Mouse (Mus musculus) kidney, postnatal 4 days (tissue): ENCODE data around the gene Smndc1.

Experiments
- DNase-seq, 2 experiments: peaks; one replicate each; pipeline ENCODE4 v3.0.0; 2021; ENCODE audit warnings: mixed read lengths in 2 of 2

The Smndc1 gene

DNA sequence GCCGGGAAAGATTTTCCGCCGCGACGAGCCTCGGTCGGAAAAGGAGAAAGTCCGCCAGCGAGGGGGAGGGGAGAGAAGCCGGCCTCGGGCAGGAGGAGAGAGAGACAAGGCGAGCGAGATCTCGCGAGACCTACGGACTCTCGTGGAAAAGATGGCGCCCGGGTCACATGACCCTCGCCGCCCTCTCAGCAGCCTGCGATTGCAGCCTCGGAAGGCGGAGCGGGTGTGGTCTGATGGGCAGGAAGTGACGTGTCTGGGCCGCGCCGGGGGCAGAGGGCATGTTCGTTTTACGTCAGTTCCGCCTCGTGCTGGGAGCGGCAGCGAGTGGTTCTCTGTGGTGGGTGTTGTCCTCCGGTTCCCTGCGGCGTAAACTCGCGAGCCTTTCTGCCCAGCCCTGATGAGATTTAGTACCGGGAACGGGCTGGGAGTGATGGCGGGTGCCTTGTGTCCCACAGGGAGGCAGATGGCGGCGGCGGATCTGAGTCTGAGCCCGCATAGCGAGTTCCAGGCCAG, at the start of gene Smndc1:
Smndc1 (minus strand) TSS at position 84 of the 513 bp plus-strand sequence.
- peak; percentile 99 to 100 for DNase-seq

DNA sequence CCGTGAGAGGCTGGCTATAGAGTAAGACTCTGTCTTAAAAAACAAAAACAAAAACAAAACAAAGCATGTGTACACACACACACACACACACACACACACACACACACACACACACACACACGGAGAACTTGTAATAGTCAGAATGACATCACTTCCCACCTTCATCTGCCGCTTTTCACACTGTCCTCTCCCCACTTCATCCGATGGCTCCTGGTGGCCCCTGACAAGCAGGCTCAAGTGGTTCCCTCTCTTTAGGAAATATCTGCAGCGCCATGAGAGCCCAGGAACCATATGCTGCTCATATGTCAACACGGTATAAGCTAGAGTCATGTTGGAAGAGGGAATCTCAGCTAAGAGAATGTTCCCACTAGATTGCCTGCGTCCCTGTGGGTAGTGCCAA, 49.0 kb upstream of the Smndc1 start:
- no peak for DNase-seq

DNA sequence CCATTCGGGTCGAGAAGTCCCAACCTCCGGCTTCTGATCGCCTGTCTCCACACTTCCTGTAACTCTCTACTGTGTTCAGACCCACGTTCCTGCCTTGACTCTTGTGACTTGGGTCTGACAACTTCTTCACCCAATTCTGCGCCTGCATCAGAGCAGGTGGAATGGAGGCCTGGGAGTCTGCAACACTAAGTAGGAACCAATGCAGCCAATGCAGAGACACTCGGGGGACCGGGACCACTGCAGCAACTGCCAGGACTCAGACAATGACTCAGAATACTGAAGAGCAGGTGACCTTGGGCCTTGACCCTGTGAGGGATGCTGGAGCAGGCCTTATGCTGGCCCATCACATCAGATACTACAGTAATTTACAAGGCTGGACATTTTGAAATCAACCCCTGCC, 47.6 kb upstream of the Smndc1 start:
- no peak for DNase-seq

DNA sequence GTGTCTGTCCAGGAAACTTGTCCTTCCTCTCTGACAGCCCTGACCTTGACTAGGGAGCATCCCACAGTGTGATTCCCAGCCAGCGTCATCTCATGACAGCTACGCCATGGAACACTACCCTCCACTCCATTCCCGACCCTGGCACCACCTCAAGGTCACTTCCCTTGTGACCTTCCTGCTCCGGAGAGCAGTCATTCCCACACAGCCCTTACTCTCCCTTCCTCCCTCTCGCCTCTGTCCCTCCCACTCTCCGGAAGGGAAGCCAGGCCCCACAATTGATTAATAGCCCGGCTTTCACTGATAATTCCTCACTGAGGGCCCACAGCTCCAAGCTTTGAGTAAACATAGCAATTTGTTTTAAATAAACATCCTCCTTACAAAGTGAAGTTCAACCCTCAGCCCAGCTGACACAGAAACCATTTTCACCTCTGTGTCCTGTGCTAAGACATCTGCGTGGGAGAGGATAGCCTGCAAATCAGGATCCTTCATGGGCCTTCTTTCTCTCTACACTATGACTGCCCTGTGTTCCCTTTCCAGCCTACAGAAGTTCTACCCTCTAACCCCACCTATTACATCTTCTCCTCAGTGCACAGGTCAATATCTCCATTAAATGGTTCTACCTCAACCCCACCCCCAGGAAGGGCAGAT, 47.1 kb upstream of the Smndc1 start:
- peak; percentile 81 to 86 for DNase-seq

DNA sequence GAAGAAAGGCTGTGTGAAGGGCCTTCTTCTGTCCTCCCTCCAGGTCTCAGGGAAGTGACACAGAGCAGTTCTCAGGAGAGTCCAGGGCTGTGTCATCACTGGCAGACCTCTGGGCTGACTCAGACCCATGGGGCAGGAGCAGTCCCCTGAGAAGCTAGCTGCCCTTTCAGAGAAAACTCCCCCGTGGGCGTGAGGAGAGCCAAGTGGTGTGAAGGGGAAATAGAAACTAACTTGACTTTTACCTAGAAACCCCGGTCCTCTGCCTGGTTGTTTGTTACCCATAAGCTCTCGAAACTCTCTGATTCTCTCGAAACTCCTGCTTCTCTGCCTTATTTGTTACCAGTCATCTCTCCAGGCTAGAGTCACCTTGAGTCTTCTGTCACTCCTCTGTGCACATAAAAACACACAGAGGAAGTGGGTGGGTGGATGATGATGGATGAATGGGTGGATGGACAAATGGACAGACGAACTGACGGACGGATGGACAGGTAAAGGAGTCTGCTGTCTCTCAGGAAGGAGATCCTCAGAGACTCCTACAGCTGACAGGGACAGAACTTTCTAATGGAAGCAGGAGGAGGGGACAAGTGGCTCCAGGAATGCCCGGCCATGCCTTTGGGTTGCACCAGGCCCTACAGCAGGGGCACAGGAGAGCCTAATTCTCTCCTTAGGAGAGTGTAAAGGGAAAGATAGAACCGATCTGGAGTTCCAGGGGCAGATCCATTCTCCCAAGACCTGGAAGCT, 43.7 kb upstream of the Smndc1 start:
- no peak for DNase-seq

DNA sequence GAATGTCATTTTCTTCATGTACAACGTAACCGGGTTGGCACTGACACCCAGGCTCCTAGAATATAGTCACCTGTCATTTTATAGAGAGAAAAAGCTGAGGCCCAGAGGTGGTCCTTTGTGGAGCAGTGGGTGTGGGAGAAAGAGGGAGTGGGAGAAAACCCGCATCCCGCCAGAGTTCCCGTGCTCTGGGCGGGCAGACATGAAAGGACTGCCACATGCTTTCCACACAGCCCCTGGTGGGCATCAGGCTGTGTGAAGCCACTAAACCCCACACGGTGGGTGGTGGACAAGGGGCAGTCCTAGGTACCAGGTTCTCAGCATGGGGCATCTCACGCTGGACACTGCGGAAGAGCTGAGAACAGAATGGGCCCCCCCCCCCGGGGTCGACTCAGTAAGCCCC, 40.6 kb upstream of the Smndc1 start:
- DNase-seq, result no peak

DNA sequence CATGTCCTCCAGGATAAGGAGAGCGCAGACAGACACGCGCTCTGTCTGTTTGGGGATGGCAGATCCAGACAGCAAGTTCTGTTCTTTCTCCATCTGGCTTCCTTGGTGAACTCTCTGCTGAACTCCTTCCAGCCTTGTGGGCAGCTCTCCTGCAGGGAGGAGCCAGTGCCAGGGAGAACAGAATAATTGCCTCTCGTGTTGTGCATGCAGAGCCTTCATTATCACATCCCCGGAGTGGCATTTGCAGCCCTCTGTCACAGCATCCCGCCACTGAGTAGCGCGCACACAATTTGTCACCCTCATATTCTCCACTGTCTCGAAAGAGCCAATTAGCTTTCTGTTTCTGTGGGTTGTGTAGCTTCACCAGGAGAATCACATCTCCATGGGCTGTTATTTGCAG, 40.0 kb upstream of the Smndc1 start:
- no peak for DNase-seq

DNA sequence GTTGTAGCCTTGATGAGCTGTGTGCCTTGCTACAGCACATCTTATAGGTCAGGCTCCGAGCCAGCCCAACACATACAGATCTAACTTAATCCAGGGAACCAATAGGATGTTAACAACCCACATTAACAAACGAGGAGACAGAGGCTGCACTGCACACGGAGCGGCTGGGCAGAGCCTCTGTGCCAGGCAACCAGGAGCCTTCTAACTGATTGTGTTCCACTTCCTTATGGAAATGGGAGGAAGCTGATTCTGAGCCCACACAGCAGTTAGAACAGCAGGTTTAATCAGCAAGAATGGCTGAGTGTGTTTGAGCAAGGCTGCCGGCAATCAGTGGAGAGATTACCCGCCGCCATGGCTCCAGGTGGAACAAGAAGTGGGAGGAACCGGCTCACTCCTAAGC, 37.4 kb upstream of the Smndc1 start:
- no peak for DNase-seq

DNA sequence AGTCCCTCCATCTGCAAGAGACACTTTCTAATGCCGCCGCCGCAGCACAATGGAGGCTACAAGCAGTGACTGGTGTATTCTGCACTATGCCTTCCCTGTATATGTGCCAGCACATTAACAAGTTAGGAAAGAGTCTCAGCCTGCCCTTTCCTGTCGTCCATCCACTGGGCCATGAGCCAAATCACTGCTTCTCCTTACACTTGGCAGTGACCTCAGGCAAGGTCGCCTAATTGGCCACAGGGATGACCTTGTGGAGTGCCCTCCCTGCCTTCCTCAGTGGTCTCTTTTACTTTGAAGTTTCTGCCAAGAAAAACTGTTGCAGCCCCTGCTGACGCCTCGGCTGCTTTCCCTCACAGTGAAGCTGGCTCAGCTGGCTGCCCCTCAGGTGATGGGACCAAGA, 37.0 kb upstream of the Smndc1 start:
- DNase-seq, result no peak

DNA sequence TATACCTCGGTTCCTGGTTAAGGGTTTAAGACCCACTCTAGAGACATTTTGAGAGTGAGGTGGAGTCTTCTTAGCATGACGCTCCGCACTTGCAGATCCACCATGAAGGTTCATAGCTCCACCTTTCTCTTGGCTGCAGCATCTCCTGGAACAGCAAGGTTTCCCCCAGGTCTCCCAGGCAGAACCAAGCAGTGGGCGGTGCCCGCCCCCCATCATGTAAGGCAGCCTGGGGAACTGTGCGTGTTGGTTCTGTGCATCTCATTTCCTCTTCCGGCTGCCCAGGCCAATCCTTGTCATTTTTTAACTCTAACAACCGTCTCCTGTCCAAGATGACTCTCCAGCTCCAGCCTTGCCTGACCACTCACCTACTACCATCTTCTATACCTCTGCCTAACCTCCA, 35.4 kb upstream of the Smndc1 start:
- DNase-seq, result no peak

DNA sequence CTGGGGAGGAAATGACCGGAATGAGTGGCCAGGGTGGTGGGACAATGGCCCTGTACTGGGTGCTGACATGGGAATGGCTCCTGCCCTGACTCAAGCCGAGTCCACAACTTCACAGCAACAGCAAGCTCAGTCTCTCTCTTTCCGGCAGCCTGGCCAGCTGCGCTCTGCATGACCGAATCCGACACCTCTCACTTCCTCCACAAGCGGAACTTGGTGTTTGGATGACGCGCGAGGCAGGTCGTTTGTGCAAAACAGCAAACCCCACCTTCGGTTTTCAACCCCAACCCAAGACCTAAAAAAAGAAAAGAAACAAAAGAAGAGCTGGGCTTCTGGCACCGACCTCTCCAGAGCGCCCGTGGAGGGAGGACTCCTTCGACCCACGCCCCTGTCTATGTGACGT, 34.3 kb upstream of the Smndc1 start:
- peak; percentile 67 to 77 for DNase-seq

DNA sequence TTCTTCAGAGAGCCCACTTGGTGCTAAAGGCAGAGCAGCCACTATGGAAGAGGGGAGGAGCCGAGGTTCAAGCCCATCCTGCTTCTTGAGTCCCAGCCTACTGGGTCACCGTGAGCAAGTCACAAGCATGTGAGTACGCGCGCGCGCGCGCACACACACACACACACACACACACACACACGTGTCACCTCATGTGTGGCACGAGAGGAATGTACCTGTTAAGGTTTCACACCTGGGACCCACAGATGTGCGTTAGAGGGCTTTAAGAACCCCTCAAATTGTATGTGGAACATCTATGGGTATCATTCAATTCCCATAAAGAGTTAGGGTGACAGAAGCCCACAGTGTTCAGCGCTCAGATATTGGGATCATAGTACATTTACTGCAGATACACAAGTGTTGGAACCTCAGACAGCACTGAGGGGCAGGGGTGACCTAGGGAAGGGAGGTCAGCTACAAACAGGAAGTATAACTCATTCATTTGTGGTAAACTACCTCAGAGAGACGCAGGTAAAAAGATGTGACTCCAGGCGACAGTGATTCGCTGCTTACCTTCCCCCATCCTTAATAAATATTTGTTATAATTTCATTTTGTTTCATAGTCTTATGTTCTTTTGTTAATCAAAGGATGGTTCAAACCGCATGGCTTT, 33.6 kb upstream of the Smndc1 start:
- no peak for DNase-seq

DNA sequence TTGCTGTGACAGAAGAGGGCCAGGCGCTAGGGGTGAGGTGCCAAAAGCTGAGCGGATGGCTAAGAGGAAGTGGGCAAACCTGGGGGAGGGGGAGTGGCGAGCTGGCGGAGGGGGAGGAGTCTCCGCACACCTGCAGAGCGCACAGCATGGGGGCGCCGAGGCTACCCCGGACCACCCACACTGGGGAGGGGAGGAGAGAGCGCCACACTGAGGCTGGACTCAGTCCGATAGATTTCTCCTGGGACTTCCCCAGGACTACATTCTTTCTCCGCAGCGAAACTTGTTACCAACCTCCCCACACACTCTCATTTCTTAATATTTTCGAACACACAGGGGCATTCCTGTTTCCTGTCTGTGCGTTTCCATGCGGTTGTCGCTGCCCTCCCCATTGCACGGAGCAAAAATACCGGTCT, 33.0 kb upstream of the Smndc1 start:
- DNase-seq, result no peak

DNA sequence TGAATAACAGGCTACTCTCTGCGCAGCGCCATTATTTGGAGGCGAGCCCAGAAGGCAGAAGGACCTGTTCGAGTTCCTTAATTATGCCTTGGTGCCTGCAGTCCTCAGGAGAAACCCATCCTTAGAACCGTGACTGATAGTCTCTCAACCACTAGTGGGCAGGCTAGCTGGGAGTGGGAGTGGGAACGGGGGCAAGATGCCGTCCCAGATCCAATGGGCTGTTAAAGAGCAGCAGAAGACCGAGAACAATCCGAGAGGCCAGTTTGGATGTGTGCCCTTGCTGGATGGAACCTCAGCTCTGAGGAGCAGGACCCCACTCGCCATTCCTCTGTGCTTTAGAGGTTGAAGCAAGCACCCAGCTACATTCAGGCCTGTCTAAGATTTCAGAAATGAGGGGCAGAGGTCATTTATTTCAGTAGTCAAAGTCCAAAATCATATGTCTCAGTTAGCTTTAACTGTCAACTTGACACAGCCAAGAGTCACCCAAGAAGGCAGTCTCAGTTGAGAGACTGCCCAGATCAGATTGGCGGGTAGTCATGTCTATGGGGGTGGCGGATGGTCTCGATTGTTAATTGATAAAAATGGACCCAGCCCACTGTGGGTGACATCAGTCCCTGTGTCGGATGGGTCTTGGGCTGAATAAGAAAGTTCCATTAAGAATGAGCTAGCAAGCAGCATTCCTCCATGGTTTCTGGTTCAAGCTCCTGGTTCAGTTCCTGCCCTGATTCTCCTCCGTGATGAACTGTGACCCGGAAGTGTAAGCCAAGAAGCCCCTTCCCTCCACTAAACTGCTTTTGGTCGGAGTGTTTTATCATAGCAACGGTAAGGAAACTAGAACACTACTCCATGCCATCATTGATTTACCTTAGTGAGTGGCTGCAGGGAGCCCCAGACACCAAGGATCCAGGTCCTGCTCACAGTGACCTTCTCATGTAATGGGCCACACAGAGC, 32.3 kb upstream of the Smndc1 start:
- DNase-seq, result no peak

DNA sequence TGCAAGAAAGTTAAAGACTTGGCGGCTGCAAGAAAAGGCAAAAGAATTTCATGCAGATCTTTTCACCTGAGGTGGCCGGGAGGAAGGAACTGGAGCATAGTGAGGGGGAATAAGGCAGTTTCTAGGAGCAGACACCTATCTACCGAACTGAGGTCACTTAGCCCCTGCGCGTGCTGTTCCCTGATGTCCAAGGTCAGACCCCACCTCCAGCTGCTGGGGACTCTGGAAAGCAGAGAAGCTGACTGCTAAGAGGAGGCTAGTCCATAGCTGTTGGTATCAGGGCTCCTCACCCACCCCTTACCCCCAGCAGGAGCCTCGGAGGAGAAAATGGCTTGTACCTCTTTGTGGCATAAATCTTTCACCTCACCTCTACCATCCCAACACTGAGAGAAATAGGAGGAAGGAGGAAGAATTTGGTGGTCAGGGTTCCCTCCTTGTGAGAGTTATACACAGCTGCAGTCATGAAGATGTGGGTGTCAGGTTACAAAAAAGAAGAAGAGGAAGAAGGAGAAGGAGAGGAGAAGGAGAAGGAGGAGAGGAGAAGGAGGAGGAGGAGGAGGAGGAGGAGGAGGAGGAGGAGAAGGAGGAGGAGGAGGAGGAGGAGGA, 31.3 kb upstream of the Smndc1 start:
- DNase-seq, result no peak

DNA sequence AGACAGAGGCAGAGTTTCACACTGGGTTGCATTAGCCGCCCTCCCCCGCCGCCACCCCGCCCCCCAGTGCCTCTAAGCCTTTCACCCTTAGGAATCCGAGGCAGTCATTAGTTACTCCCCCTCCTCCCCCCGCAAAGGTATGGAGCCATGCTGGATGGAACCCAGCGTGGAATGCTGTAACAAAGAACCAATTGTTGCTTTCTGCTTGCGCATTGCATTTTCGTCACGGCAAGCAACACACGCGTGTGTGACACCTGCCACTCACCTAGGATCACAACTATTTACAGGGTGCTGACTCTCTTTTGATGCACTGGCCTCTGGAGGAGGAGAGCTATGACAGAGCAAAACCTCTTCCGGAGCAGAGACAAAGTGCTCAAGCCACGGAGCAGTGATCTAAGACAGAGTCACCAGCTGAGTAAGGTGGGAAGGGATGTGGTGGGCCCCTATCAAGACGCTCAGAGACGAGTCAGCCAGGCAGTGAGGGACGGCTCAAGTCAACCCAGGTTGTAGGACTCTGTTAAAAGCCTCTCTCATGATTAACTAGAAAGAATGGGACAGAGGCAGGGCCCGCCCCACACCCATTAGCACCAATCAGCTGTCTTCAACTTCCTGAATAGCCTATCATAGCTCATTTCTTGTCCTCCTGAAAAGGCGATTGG, 30.7 kb upstream of the Smndc1 start:
- peak; percentile 84 to 91 for DNase-seq

DNA sequence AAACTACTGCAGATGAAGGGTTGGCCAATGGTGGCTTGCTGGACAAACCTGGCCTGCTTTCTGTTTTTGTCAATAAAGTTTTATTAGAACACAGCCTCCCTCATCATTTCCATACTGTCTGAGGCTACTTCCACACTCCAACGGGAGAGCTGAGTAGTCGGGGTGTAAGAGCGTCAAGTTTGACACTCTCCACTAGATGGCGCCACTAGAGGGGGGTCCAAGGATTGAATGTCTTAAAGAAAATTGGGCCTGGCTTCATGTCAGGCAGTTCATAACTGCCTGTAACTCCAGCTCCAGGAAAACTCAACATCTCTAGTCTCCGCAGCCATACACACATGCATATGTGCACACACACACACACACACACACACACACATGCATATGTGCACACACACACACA, 29.5 kb upstream of the Smndc1 start:
- peak; percentile 73 to 79 for DNase-seq

DNA sequence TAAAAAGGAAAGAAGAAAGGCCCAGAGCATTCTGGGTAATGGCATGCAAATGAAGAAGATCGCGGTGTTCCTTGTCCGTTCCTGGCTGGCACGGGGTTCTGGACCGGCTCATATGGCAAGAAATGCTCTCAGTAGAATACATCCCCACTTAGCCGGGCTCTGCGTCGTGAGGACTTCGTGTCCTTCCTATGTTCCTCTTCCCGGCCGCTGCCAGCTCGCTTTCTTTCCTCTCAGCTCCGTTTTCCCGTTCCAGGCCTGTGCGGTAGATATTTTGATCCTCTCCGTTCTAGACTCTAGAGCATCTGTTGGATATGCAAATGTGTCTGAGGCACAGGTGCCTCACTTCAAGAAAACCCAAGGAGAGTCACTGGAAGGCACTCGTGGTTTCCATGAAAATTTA, 24.8 kb upstream of the Smndc1 start:
- DNase-seq, result no peak

DNA sequence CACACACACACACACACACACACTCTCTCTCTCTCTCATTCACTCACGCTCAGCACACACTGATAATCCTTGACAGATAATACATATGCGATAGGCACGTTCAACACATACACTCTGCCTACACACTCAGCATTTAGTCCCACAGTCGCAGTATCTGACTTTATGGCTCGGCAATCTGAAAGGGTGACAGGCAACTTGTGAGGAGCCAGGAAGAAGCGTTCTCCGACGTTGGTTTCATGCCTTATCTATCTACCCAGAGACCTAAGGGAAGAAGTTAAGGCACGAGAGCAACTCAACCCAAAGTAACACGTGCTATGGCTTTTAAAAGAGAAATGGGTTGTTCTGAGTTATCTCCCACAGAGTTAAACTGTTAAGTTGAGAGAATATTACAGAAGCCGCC, 24.3 kb upstream of the Smndc1 start:
- DNase-seq, result no peak

DNA sequence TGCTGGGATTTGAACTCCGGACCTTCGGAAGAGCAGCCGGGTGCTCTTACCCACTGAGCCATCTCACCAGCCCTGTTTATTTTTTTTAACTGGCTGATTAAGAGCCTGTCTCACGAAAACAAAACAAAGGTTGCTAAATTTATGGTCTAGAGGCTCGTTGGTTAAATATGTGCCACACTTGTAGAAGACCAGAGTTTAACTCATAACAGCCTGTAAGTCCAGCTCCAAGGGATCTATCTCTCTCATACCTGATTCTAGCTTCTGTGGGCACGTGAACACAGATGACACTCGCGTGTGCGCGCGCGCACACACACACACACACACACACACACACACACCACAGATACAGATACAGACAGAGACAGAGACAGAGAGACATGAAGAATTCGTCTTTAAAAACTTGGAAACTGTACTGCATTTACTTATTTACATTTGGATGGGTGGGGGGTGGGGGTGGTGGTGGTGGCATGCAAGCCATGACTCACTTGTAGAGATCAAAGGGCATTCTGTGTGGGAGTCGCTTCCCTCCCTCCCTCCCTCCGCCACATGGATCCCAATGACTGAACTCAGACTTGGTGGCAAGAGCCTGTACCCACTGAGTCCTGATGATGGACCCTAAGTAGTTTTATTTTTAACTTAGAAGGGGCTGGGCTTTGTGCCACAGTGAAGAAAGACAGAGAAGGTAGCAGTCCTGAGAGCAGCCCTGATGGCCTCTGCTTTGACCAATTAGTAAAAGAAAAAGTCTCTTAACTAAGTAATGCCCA, 23.4 kb upstream of the Smndc1 start:
- DNase-seq, result peak in 1 of 2 experiments; percentile 41
